Mouse (Mus musculus) midbrain, embryonic 11.5 days (tissue): ENCODE measurements around the gene Ttc7. TPM values are rescaled to one million over a fixed set of nuclear protein-coding genes. Genes with fewer than 3 reads are reported as not detected.
A peak's percentile ranks its signal among the peaks of the same experiment; 100 is the strongest.

Source experiments
- ATAC-seq: fragments of 200-750 bp; cut with Nextera tagmentation; 2 replicates; pipeline ENCODE4 v1.8.0; 2017; ENCODE audit warnings: moderate TSS enrichment, moderate library complexity; ENCODE audit not compliant: low FRiP score
- DNase-seq: peaks from one replicate; pipeline ENCODE4 v3.0.0; 2015; ENCODE audit warnings: low spot score; ENCODE audit errors: missing footprints
- H3K27ac ChIP-seq: fragments of 300-500 bp; sonication (generic); 2 replicates; pipeline ENCODE4 v1.5.1; 2014; ENCODE audit warnings: low read depth, low read length
- H3K27me3 ChIP-seq: fragments of 300-500 bp; sonication (generic); 2 replicates; pipeline ENCODE4 v1.6.1; 2014; ENCODE audit warnings: mild to moderate bottlenecking, low read length, moderate library complexity, mixed read lengths; ENCODE audit not compliant: control insufficient read depth, insufficient read depth
- H3K36me3 ChIP-seq: fragments of 300-500 bp; sonication (generic); 2 replicates; pipeline ENCODE4 v1.6.1; 2014; ENCODE audit warnings: mild to moderate bottlenecking, low read length, moderate library complexity, mixed read lengths; ENCODE audit not compliant: control insufficient read depth, insufficient read depth
- H3K4me1 ChIP-seq: fragments of 300-500 bp; sonication (generic); 2 replicates; pipeline ENCODE4 v1.6.1; 2014; ENCODE audit warnings: low read length; ENCODE audit not compliant: control insufficient read depth, insufficient read depth
- H3K4me2 ChIP-seq: fragments of 300-500 bp; sonication (generic); 2 replicates; pipeline ENCODE4 v1.6.1; 2014; ENCODE audit warnings: mild to moderate bottlenecking, moderate library complexity
- H3K4me3 ChIP-seq: fragments of 300-500 bp; sonication (generic); 2 replicates; pipeline ENCODE4 v1.5.1; 2014; ENCODE audit warnings: low read depth, low read length
- H3K9ac ChIP-seq: fragments of 300-500 bp; sonication (generic); 2 replicates; pipeline ENCODE4 v1.6.1; 2014; ENCODE audit warnings: low read length
- H3K9me3 ChIP-seq: fragments of 300-500 bp; sonication (generic); 2 replicates; pipeline ENCODE4 v1.6.1; 2016; ENCODE audit warnings: low read length; ENCODE audit not compliant: control insufficient read depth
- WGBS: fragments of 180-500 bp; shearing (Covaris S2); extraction: QIAGEN DNeasy Blood & Tissue Kit; methylation state at CpG from one replicate; pipeline ENCODE4 v1.1.7; 2014; 5-methylcytosine and 5-hydroxymethylcytosine counted together
- polyA plus RNA-seq: library from polyadenylated mRNA; unstranded; fragments of >200 nt; fragmentation: Nextera tagmentation; extraction: Ambion mirVana; gene quantifications from 2 replicates; pipeline ENCODE4 v1.2.1, GENCODE M21; 2014

Gene Ttc7
- polyA plus RNA-seq, 1 experiment from 2014 or later, result 3.0 TPM

DNA sequence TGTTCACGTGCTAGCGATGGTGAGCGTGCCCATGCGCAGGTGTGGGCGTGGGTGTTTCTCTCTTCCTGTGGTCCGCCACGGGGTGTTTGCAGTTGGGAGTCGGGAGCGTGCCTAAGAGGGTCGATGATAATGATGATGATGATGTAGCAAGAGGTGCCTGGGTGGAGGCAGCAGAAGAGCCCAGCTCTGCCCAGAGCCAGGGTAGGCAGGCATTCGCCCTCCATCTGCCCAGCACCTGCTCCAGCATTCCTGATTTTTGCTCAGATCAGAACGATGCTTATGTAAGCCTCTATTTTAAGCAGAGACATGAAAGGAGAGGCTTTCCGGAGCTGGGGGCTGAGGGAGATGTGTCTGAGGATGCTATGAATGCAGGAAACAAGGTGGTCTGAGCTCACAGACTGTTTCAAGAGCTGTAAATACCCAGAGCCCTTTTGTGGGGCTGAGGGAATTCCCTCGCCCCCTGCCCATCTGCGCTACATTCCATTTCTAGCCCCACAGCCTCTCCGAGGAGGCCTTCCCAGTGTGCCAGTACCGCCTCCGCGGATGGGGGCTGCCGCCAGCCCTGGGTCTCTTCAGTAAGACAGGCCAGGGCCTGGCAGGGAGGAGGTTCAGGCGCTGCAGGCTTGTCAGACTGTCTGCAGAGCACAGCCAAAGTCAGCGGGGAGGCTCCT, 47.7 kb downstream of the Ttc7 start:
- Histone ChIP-seq H3K4me2 (peak overlapping the region; percentile 35), H3K4me1 (peaks cover 42% of the 10 kb centered on the region), H3K9ac (peak overlapping the region; percentile 51), H3K27me3 (no peaks in the 10 kb centered on the region), H3K27ac (peak overlapping the region; percentile 20; the same call in 1 of the 2 replicates), H3K9me3 (no peaks in the 10 kb centered on the region), H3K4me3 (no peak overlapping the region), H3K36me3 (no peaks in the 10 kb centered on the region)
- 30% methylated on average over 22 of the region's 22 CpGs for WGBS
- DNase-seq, result peak; percentile 91
- peak; percentile 30; the same call in 1 of the 2 replicates for ATAC-seq

DNA sequence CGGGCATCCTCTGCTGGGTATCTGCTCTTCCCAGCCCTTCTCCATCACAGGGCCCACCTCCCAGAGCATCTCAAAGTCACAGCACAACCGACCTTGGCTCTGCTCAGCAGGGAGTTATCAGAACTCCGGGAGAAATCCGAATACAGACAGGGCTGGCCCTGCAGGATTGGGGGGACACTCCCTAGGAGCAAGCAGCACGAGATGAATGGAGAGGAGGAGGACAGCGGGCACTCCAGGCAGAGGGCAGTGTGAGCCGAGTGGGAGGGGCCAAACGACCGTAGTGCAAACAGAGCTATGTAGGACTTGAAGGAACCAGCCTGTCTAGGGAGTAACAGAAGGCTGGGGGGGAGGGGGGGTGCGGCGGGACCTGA, 48.2 kb downstream of the Ttc7 start:
- peak overlapping the region; percentile 35 for H3K4me2 ChIP-seq
- H3K27ac ChIP-seq, result peak overlapping the region; percentile 20; the same call in 1 of the 2 replicates
- 0 out of 2 replicates have a peak overlapping the region, but pooled peaks have one; percentile 6 for H3K4me3 ChIP-seq
- peak; percentile 62 for ATAC-seq
- no peaks in the 10 kb centered on the region for H3K36me3 ChIP-seq
- no peaks in the 10 kb centered on the region for H3K27me3 ChIP-seq
- peaks cover 2% of the 10 kb centered on the region; the same call in 1 of the 2 replicates for H3K9me3 ChIP-seq
- 0% methylated on average over 11 of the region's 11 CpGs for WGBS
- DNase-seq, result no peak
- peaks cover 40% of the 10 kb centered on the region for H3K4me1 ChIP-seq
- peak overlapping the region; percentile 51 for H3K9ac ChIP-seq

GRCm38 (mm10) chr17:87331336-87332141, 48.9 kb downstream of the Ttc7 start:
- WGBS, result 37% methylated on average over 11 of the region's 11 CpGs
- Histone ChIP-seq H3K4me2 (peak overlapping the region; percentile 35), H3K27ac (no peak overlapping the region), H3K9ac (no peak overlapping the region), H3K27me3 (no peaks in the 10 kb centered on the region), H3K4me1 (peaks cover 35% of the 10 kb centered on the region), H3K9me3 (peaks cover 2% of the 10 kb centered on the region; the same call in 1 of the 2 replicates), H3K36me3 (no peaks in the 10 kb centered on the region), H3K4me3 (no peak overlapping the region)
- DNase-seq (peak; percentile 90), ATAC-seq (peak; percentile 16; the same call in 1 of the 2 replicates)

- H3K4me2 ChIP-seq, result no peak overlapping the region
Measured at GRCm38 (mm10) chr17:87332142-87332815, 49.6 kb downstream of the Ttc7 start.

DNA sequence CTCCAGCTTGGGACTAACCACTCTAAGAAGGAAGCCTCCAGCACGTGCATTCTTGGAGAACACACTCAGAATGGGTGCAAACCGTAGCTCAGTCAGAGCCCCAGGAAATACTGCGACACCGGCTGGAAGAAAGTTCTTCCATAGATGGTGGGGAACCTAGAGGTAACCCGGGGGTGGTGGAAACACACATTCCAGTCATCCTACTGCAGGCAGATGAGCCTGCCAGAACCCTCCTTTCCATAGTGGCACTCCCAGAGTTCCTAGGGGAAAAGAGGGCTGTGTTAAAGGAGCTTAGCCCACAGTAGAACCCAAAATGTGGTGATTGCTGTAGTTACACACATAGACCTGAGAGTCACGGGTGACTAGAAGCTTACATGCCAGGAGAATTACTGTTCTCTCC, 50.2 kb downstream of the Ttc7 start:
- Histone ChIP-seq H3K9ac (no peak overlapping the region), H3K9me3 (peaks cover 2% of the 10 kb centered on the region; the same call in 1 of the 2 replicates), H3K4me2 (no peak overlapping the region), H3K4me3 (no peak overlapping the region), H3K36me3 (no peaks in the 10 kb centered on the region), H3K4me1 (peaks cover 24% of the 10 kb centered on the region), H3K27me3 (no peaks in the 10 kb centered on the region), H3K27ac (no peak overlapping the region)
- DNase-seq (no peak), ATAC-seq (no peak)
- WGBS, result 88% methylated on average over 6 of the region's 6 CpGs

More at GRCm38 (mm10) chr17:87332142-87332815, 49.6 kb downstream of the Ttc7 start:
- Histone ChIP-seq H3K4me3 (no peak overlapping the region), H3K27ac (no peak overlapping the region), H3K36me3 (no peaks in the 10 kb centered on the region), H3K4me1 (peaks cover 27% of the 10 kb centered on the region), H3K9ac (no peak overlapping the region), H3K27me3 (no peaks in the 10 kb centered on the region), H3K9me3 (peaks cover 2% of the 10 kb centered on the region; the same call in 1 of the 2 replicates)
- ATAC-seq (no peak), DNase-seq (no peak)
- 57% methylated on average over 9 of the region's 9 CpGs for WGBS

DNA sequence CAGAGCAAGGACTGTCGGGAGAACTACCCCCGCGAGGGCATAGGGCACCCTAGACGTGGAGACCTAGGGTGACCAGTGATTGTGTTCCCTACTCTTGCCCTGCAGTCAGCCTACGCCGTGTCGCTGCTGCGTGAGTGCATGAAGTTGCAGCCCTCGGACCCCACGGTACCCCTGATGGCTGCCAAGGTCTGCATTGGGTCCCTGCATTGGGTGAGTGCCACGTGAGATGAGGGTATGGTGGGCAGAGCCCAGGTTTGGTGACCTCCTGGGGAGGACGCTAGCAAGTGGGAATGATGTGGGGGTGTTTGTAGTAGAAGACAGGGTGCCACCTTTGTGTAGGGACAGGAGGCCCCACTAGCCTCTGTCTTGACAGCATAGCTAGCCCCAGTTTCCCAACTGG, 51.5 kb downstream of the Ttc7 start:
- Histone ChIP-seq H3K36me3 (no peaks in the 10 kb centered on the region), H3K9ac (no peak overlapping the region), H3K27ac (no peak overlapping the region), H3K27me3 (no peaks in the 10 kb centered on the region), H3K4me2 (no peak overlapping the region), H3K4me1 (peaks cover 24% of the 10 kb centered on the region), H3K4me3 (no peak overlapping the region), H3K9me3 (peaks cover 2% of the 10 kb centered on the region; the same call in 1 of the 2 replicates)
- ATAC-seq (no peak), DNase-seq (no peak)
- WGBS, result 88% methylated on average over 12 of the region's 12 CpGs

GRCm38 (mm10) chr17:87335152-87335551, 52.5 kb downstream of the Ttc7 start:
- Histone ChIP-seq H3K9me3 (peaks cover 2% of the 10 kb centered on the region; the same call in 1 of the 2 replicates), H3K27ac (no peak overlapping the region), H3K4me3 (no peak overlapping the region), H3K27me3 (no peaks in the 10 kb centered on the region), H3K4me2 (no peak overlapping the region), H3K9ac (no peak overlapping the region), H3K4me1 (peaks cover 23% of the 10 kb centered on the region), H3K36me3 (no peaks in the 10 kb centered on the region)
- ATAC-seq (no peak), DNase-seq (no peak)
- WGBS, result 95% methylated on average over 14 of the region's 14 CpGs

- WGBS, result 68% methylated on average over 2 of the region's 2 CpGs
- Histone ChIP-seq H3K4me2 (no peak overlapping the region), H3K4me1 (peaks cover 18% of the 10 kb centered on the region), H3K4me3 (no peak overlapping the region), H3K9me3 (peaks cover 2% of the 10 kb centered on the region; the same call in 1 of the 2 replicates), H3K36me3 (no peaks in the 10 kb centered on the region), H3K9ac (no peak overlapping the region), H3K27me3 (no peaks in the 10 kb centered on the region), H3K27ac (no peak overlapping the region)
- DNase-seq (no peak), ATAC-seq (no peak)
Measured at GRCm38 (mm10) chr17:87335727-87336126, 53.0 kb downstream of the Ttc7 start.
